Mouse (Mus musculus): ENCODE results near the gene Topbp1. TPM values are rescaled to one million over a fixed set of nuclear protein-coding genes. Genes with fewer than 3 reads are reported as not detected.
A peak's percentile ranks its signal among the peaks of the same experiment; 100 is the strongest.

Topbp1 gene
- polyA plus RNA-seq, 1 experiment from 2014 or later, result 94.9 TPM

- WGBS, result 89% methylated on average over 4 of the region's 4 CpGs
- Histone ChIP-seq H3K9ac (no peak overlapping the region), H3K4me3 (replicated peaks) (no peak overlapping the region), H3K27ac (no peak overlapping the region), H3K27me3 (no peaks in the 10 kb centered on the region), H3K4me1 (peaks cover 11% of the 10 kb centered on the region), H3K4me2 (no peak overlapping the region), H3K9me3 (no peaks in the 10 kb centered on the region), H3K36me3 (replicated peaks) (peaks cover 52% of the 10 kb centered on the region)
- ATAC-seq (ENCODE audit: low FRiP score), result no peak
Observed at GRCm38 (mm10) chr9:103358545-103358944, 53.5 kb downstream of the Topbp1 start.

DNA sequence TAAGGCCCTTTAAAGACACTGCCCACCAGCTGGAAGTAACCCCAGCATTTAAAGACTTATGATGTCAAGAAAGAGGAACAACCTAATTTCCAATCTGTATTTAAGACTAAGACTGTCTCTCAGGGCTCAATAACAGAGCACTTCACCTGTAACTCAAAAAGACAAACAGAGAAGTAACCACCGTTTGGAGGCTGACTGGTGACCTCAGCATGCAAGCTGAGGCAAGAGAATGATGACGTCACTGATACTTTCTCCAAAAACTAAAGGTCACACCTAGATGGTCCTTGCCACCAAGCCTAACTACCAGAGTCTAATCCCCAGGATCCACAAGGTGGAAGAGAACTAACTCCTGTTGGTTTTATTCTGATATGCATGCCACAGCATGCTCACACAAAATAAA lies 55.6 kb downstream of the Topbp1 start:
- WGBS, result 78% methylated on average over 2 of the region's 2 CpGs
- peaks cover 52% of the 10 kb centered on the region for H3K36me3 ChIP-seq (replicated peaks)
- ATAC-seq (ENCODE audit: low FRiP score), result no peak
- no peak overlapping the region for H3K4me3 ChIP-seq (replicated peaks)
- H3K4me2 ChIP-seq, result no peak overlapping the region
- H3K9me3 ChIP-seq, result no peaks in the 10 kb centered on the region
- no peak overlapping the region for H3K27ac ChIP-seq
- H3K27me3 ChIP-seq, result no peaks in the 10 kb centered on the region
- H3K9ac ChIP-seq, result no peak overlapping the region
- peaks cover 17% of the 10 kb centered on the region for H3K4me1 ChIP-seq

DNA sequence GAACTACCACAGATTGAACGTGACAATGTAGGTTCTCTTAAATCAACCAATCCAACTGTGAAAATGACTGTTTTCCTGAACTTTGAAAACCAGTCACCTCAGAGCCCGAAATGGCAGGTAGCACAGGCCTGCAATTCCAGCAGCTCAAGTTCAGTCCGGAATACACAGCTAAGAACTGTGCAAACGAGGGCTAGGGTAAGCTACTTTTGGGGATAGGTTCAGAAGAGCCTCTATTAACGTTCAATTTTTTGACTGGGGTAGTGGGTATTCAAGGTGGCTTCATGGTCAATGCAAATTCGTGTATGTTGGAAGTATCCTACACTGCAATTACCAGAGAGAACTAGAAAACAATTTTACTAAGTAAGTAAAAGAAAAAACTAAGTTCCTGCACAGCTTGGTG lies 58.1 kb downstream of the Topbp1 start:
- Histone ChIP-seq H3K4me3 (replicated peaks) (peak overlapping the region; percentile 90), H3K4me2 (peak overlapping the region; percentile 82), H3K27me3 (no peaks in the 10 kb centered on the region), H3K27ac (no peak overlapping the region), H3K9me3 (no peaks in the 10 kb centered on the region), H3K36me3 (replicated peaks) (peaks cover 34% of the 10 kb centered on the region), H3K4me1 (peaks cover 26% of the 10 kb centered on the region), H3K9ac (0 out of 2 replicates have a peak overlapping the region, but pooled peaks have one; percentile 96)
- 67% methylated on average over 6 of the region's 6 CpGs for WGBS
- ATAC-seq (ENCODE audit: low FRiP score), result no peak

GRCm38 (mm10) chr9:103363730-103364417 lies 58.9 kb downstream of the Topbp1 start:
- WGBS, result 1% methylated on average over 21 of the region's 21 CpGs
- Histone ChIP-seq H3K4me1 (peaks cover 26% of the 10 kb centered on the region), H3K4me3 (replicated peaks) (peak overlapping the region; percentile 90), H3K9me3 (no peaks in the 10 kb centered on the region), H3K27ac (no peak overlapping the region), H3K27me3 (no peaks in the 10 kb centered on the region), H3K36me3 (replicated peaks) (peaks cover 28% of the 10 kb centered on the region), H3K9ac (peak overlapping the region; percentile 96), H3K4me2 (peak overlapping the region; percentile 82)
- ATAC-seq (ENCODE audit: low FRiP score), result no peak

DNA sequence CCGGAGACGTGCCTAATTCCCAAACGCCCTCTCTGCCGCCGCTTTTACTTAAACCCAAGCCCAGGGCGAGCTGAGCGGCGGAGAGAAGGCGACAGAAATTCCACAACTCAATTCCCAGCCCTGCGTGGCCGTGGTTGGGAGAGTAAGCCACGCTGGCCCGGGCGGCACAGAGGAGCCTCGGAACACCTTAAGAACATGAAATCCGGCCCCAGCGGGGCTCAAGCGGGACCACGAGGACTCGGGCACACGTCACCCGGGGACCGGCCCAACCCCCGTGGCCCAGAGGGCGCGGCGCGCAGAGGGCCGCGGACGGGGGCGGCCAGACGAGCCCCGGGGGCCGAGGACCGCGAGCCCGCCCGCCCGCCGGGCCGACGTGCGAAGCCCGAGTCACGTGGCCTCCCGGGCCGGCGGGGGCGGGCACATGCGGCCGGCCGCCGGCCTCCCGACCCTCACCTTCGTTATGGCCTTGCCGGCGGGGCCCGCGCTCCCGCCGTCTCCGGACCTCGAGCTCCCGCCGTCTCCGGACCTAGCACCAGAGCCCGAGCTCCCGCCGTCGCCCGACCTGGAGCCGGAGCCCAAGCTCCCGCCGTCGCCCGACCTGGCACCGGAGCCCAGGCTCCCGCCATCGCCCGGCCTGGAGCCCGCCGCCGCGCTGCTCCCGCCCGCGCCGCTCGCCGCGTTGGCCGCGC lies 59.7 kb downstream of the Topbp1 start:
- H3K4me3 ChIP-seq (replicated peaks), result peak overlapping the region; percentile 90
- peak overlapping the region; percentile 82 for H3K4me2 ChIP-seq
- WGBS, result 2% methylated on average over 92 of the region's 94 CpGs
- H3K36me3 ChIP-seq (replicated peaks), result peaks cover 20% of the 10 kb centered on the region
- H3K27ac ChIP-seq, result peak overlapping the region; percentile 98
- ATAC-seq (ENCODE audit: low FRiP score), result peak; percentile 30
- no peaks in the 10 kb centered on the region for H3K9me3 ChIP-seq
- H3K27me3 ChIP-seq, result no peaks in the 10 kb centered on the region
- H3K4me1 ChIP-seq, result peaks cover 30% of the 10 kb centered on the region
- peak overlapping the region; percentile 96 for H3K9ac ChIP-seq

DNA sequence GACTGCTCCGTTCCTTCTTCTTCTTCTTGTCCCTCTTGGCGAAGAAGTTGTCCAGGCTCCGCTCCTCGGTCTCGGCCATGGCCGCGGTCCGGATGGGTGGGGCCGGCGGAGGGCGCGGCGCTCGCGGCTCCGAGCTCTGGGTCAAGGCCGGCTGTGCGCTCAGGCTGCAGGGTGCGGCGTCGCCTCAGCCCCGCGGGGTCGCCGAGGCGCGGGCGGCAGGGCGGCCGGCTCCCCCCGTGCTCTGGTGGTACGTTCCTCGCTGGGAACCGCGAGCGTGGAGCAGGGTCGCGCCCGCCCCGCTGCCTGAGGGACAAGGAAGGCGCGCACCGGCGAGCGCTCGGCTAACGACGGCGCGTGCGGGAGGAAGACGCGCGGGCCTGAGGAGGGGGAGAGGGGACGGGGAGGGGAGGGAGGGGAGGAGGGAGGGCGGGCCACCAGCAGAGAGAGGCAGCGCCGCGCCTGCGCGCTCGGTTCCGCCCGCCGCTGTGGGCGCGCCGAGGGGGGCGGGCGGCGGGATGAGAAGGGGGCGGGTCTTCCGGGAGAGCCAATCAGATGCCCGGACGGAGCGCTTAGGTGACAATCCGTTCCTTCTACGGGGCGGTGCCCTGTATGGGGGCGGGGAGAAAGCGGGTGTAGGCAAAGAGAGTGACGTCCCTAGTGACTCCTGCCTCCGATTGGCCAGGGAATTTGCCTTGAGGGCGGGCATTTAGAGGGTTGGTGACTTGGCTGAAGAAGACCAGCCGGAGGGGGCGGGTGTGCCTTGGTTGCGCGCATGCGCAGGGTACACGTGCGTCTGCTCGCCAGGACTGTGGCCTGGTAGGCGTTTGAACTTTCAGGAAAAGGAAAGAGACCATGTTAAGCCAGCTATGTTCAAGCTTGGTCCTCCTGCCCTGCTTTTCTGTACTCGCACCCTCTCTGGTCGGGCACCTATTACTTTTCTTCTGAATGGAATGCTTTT lies 60.6 kb downstream of the Topbp1 start, which contains the start of gene Cdv3:
Gene Cdv3 (minus strand): TSS at position 551 of the 958 bp plus-strand sequence.
- peak within 1 kb of the TSS; percentile 82 for H3K4me2 ChIP-seq
- peak within 1 kb of the TSS; percentile 98 for H3K27ac ChIP-seq
- peaks cover 16% of the 10 kb centered on the region for H3K36me3 ChIP-seq (replicated peaks)
- H3K9ac ChIP-seq, result peak within 1 kb of the TSS; percentile 96
- peaks cover 34% of the 10 kb centered on the region for H3K4me1 ChIP-seq
- no peaks in the 10 kb centered on the region for H3K9me3 ChIP-seq
- peak within 1 kb of the TSS; percentile 90 for H3K4me3 ChIP-seq (replicated peaks)
- no peaks in the 10 kb centered on the region for H3K27me3 ChIP-seq
- under 1% methylated on average over 79 of the region's 95 CpGs for WGBS
- ATAC-seq (ENCODE audit: low FRiP score), result peak; percentile 99

GRCm38 (mm10) chr9:103366356-103366755 lies 61.3 kb downstream of the Topbp1 start:
- peak overlapping the region; percentile 32 for H3K4me3 ChIP-seq (replicated peaks)
- peak overlapping the region; percentile 21; the same call in 1 of the 2 replicates for H3K9ac ChIP-seq
- no peaks in the 10 kb centered on the region for H3K9me3 ChIP-seq
- H3K4me2 ChIP-seq, result peak overlapping the region; percentile 55
- WGBS, result 59% methylated on average over 9 of the region's 9 CpGs
- H3K27ac ChIP-seq, result peak overlapping the region; percentile 56; the same call in 1 of the 2 replicates
- no peak for ATAC-seq (ENCODE audit: low FRiP score)
- no peaks in the 10 kb centered on the region for H3K27me3 ChIP-seq
- peaks cover 11% of the 10 kb centered on the region for H3K36me3 ChIP-seq (replicated peaks)
- peaks cover 34% of the 10 kb centered on the region for H3K4me1 ChIP-seq

DNA sequence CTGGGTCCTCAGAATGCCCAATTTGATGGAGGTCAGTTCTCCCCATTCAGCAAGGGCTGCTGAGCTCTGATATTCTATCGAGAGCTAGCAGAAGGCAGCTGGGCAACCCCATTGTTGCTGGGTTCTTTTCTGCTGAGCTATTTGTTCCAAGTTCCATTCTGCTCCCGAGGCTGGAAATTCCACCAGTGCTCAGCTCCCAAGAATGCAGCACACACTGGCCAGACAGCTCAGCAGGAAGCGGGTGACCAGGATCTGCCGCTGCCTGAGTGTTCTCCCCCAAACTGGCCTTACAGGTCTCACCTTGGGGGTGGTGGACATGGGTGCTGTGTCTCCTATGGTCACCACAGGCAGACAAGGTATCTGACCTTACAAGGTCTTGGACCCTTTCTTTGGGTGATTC lies 64.9 kb downstream of the Topbp1 start:
- Histone ChIP-seq H3K4me2 (no peak overlapping the region), H3K36me3 (replicated peaks) (0 out of 2 replicates have a peak, but pooled peaks cover 2% of the 10 kb centered on the region), H3K4me1 (peaks cover 18% of the 10 kb centered on the region), H3K27ac (no peak overlapping the region), H3K4me3 (replicated peaks) (no peak overlapping the region), H3K27me3 (no peaks in the 10 kb centered on the region), H3K9ac (no peak overlapping the region), H3K9me3 (no peaks in the 10 kb centered on the region)
- WGBS, result 50% methylated on average over 4 of the region's 4 CpGs
- ATAC-seq (ENCODE audit: low FRiP score), result no peak

DNA sequence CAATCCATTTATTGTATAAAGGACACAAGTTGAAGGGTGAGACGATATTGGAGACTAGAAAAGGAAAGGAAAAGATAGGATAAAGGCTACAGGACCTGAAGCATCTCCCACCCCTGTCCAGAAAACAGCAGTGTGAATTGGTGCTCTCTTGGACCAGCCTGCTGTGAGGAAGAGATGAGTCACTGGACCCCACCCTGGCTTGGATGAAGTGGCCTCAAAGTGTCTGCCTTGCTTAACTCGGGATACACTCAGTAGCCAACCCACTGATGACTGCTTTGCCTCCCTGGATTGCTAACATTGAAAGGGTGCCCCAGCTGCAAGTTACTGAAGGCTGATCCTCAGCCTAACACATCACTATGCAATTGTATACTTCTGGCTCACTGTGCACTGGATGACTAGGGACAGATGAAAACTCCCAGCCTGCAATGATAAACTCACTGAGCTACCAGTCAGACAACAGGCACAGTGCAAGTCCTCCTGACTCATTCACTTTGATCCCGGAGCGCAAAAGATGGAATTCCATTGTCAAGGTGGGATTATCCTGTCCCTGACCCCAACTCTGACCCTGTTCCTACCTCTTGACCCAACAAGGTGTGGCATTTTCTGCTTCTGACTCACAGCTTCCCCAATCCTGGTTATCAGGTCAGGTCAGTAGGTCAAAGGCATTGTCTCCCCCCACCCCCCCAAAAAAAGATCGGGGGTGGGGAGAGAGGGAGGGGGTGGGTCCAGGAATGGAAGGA lies 67.4 kb downstream of the Topbp1 start:
- no peak overlapping the region for H3K4me3 ChIP-seq (replicated peaks)
- WGBS, result 82% methylated on average over 5 of the region's 5 CpGs

DNA sequence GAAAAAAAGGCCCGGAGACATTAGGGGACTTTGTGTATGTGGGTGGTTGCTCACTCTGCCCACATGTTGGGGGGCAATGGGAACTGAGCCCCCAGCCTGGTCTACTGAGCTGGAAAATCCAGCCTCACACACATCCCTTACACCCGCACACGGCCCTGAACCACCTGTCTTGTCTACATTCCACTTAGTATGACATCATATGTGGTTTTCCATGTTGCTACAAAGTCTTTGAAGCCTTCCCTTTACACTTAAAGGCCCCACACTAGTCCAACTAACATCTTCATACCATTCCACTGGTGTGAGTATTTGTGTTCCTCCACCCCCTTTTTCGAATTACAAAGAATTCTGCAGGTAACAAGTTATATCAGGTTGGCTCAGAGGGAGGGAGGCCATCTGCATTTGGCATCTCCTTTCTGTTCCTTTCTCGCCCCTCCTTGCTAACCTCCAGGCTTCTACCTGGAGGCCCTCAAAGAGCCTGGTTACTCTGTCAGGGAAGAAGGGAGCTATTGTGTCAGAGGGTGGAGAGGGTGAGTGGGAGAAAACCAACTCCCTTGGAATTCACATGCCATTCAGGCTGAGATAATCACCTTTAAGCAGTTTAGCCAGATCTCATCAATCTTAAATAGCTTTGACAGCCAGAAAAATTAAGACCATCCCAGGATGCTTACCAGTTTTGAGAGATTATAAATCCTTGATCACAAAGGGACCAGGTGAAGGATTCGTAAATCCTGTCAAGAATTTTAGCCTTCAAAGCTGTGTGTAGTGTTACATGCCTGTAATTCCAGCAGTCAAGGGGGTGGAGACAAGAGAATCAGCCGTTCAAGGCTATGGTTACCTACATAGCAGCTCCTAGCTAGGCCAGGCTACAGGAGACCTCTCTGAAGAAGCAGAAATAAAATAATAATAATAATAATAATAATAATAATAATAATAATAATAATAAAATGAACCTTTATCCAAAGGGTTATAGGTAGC lies 71.6 kb downstream of the Topbp1 start:
- H3K9ac ChIP-seq, result no peak overlapping the region
- no peaks in the 10 kb centered on the region for H3K9me3 ChIP-seq
- no peaks in the 10 kb centered on the region for H3K27me3 ChIP-seq
- no peak overlapping the region for H3K4me2 ChIP-seq
- H3K36me3 ChIP-seq (replicated peaks), result no peaks in the 10 kb centered on the region
- 66% methylated on average over 7 of the region's 7 CpGs for WGBS
- H3K4me1 ChIP-seq, result no peaks in the 10 kb centered on the region
- no peak overlapping the region for H3K4me3 ChIP-seq (replicated peaks)
- no peak overlapping the region for H3K27ac ChIP-seq
- ATAC-seq (ENCODE audit: low FRiP score), result no peak

More for the DNA sequence above, 67.4 kb downstream of the Topbp1 start:
- Histone ChIP-seq H3K9ac (no peak overlapping the region), H3K36me3 (replicated peaks) (0 out of 2 replicates have a peak, but pooled peaks cover 2% of the 10 kb centered on the region), H3K4me1 (peaks cover 8% of the 10 kb centered on the region), H3K27ac (no peak overlapping the region), H3K4me2 (no peak overlapping the region), H3K9me3 (no peaks in the 10 kb centered on the region), H3K27me3 (no peaks in the 10 kb centered on the region)
- ATAC-seq (ENCODE audit: low FRiP score), result no peak

All from forebrain, embryonic 12.5 days (tissue).